Mouse (Mus musculus) lung, adult 2 months (tissue): ENCODE measurements at regions not wholly inside any gene's neighbourhood (a gene's known extent, or its start where the extent isn't known, plus 50 kb on each side); places are given as distances from the start of the nearest gene placed in this dataset.

Source experiments
- CTCF ChIP-seq: fragments of 200-500 bp; IDR thresholded peaks from 2 replicates; pipeline ENCODE4 v1.5.1; 2011; ENCODE audit warnings: mild to moderate bottlenecking, low read length, control low read depth; ENCODE audit not compliant: insufficient read depth
- POLR2A ChIP-seq: fragments of 200-500 bp; IDR thresholded peaks from 2 replicates; pipeline ENCODE4 v1.6.1; 2011; ENCODE audit warnings: low read depth, mild to moderate bottlenecking, control low read depth, low read length, borderline replicate concordance; ENCODE audit errors: extremely low read depth

DNA sequence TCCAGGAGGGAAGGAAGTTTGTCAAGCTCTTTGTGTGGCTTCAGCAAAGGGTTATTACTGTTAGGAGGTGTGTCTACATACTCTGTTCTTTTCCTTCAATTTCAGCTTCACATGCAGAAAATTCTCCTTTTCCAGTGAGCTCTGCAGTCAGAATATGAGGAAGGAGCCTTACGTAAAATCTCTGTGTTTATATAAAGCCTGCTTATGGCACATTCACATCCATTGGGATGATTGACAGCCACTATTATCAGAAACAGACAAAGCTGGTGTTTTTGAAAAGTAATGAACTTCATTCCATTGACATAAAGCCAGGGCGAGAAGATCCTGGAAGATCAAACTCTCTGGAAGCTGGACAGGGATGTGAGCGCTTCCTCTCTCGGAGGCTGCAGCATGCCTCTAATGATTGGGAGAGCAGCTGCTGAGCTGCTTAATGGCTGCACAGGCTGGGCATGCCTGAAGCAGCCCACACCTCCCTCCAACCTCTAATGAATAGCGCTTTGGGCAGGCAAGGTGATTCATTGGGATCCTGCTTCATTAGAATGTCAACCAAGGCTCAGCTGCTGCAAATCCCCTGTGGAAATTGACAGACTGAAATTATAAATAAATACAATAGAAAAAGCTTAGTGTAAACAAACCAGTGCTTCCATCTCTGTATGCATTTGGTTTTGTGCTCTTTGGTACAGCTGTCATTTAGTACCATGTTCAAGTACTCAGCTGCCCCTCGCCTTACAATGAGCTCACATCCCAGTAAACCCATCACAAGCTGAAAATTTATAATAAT, 456.9 kb downstream of the Tm4sf1 start:
- no peak for TF ChIP-seq POLR2A
- TF ChIP-seq CTCF = no peak
